Mouse (Mus musculus): ENCODE data around the gene Cog7.

DNA sequence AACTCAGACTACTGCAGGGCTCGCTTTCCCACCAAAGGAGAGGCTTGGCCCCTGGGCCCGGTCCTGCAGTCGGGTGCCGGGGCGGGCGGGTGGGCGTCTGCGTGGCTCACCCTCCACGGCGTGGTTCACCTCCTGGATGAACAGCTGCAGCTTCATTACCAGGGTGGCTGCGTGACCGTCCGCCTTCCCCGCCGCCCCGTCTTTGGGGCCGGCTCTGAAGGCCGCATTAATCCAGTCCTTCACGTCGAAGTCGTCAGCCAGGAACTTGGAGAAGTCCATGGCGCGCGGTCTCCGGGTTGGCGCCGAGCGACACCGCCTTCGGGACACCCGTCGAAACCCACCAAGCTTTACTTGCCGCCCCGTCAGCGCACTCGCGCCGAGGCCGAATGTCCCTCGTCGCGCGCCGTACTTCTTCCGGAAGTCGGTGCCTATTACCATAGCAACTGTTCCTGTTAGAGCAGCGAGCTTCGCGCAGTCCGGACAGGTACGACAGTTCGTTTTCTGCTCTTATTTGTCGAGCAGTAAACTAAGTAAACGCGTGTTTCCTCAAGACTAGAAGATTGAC lies at the start of gene Cog7:
- TF ChIP-seq GATA1 (IDR thresholded peaks at IDR 0.05; ENCODE audit: borderline replicate concordance, low read length) (no peak), FLI1 (IDR thresholded peaks at IDR 0.05; ENCODE audit: low read length) (0 out of 2 replicates have a peak, but pooled peaks have one; percentile 32)
